Mouse (Mus musculus): ENCODE measurements around the gene Wee1. TPM values are rescaled to one million over a fixed set of nuclear protein-coding genes. Genes with fewer than 3 reads are reported as not detected.
"Not testable (repeated sequence)": the region's sequence is repeated elsewhere in the genome, so short reads cannot be mapped to it uniquely, and the experiment has no call there.

Gene Wee1
- total RNA-seq, 1 experiment from 2014 or later = 53.8 TPM

DNA sequence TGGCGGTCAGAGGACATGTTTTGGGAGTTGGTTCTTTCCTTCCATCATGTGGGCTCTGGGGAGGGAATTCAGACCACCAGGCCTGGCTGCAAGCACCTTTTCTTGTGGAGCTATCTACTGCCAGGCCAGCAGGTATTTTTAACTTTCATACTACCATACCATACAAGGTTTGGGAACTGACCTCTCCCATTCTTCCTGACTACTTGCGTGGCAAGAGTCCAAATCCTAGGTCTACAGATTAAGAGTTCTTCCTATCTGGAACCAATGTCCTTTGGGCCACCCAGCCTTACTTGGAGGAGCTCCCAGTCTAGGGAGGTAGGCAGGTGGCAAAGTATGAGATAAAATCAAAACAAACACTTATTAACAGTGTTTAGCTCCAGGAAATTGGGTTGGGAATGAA, 3.4 kb upstream of the Wee1 start:
- ATAC-seq (replicated peaks in 1 of 2; ENCODE audit: insufficient read depth in 1 of 2, low FRiP score in 2 of 2, low TSS enrichment in 1 of 2, low read depth in 1 of 2, poor library complexity in 2 of 2, severe bottlenecking in 2 of 2) = no peak

DNA sequence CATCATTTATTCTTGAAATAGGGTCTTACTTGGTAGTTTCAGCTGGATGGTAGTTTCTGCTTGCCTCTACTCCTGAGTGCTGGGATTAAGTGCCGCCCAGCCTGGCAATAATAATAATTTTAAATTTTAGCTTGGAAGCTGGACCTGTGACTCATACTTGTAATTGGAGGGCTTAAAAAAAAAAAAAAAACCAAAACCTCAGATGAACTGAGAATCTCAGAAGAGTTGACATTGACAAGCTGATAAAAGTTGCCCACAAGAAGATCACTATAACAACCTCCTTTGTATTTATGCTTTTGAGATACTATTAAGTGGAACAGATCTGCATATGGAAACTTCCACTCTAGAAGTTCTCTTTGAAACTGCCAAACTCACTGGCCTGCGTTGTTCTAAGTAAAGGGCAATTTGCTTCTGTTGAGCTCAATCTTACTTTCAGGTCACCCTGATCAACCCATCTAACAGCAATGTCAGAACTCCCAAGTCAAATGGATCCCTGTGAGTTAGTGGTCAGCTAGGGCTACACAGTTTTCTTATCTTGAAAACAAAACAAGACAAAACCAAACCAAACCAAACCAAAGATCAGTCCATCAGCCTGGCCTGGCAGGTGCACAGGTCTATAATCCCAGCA, 1.6 kb upstream of the Wee1 start:
- ATAC-seq (replicated peaks in 1 of 2; ENCODE audit: insufficient read depth in 1 of 2, low FRiP score in 2 of 2, low TSS enrichment in 1 of 2, low read depth in 1 of 2, poor library complexity in 2 of 2, severe bottlenecking in 2 of 2) = no peak

DNA sequence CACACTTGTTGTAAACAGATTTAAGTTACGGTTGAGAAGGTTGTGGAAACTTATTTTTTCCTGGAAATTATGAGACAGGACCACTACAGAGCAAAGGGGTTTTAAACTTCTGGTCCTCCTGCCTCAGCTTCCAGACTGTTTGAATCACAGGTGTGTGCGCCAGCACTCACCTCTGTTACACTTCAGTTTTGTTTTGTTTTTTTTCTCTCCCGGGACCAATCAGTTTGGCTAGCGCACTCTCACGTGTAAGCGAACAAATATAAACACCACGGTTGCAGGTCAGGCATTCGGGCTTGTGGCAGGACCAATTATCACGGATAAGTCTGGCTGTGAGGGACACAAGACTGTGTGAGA, 707 bp upstream of the Wee1 start:
- peak in 1 of 2 experiments; percentile 2; a peak in 1 of 4 replicates for ATAC-seq (replicated peaks in 1 of 2; ENCODE audit: insufficient read depth in 1 of 2, low FRiP score in 2 of 2, low TSS enrichment in 1 of 2, low read depth in 1 of 2, poor library complexity in 2 of 2, severe bottlenecking in 2 of 2)

DNA sequence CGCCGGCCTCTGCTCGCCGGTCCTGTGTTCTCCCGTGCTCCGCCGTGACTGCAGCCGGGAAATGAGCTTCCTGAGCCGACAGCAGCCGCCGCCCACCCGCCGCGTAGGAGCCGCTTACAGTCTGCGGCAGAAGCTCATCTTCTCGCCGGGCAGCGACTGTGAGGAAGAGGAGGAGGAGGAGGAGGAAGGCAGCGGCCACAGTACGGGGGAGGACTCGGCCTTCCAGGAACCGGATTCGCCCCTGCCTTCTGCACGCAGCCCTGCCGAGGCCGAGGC, 381 bp downstream of the Wee1 start:
- 0 out of 4 replicates have a peak, but pooled peaks of 1 of the 2 experiments have one; percentile 3 for ATAC-seq (replicated peaks in 1 of 2; ENCODE audit: insufficient read depth in 1 of 2, low FRiP score in 2 of 2, low TSS enrichment in 1 of 2, low read depth in 1 of 2, poor library complexity in 2 of 2, severe bottlenecking in 2 of 2)

DNA sequence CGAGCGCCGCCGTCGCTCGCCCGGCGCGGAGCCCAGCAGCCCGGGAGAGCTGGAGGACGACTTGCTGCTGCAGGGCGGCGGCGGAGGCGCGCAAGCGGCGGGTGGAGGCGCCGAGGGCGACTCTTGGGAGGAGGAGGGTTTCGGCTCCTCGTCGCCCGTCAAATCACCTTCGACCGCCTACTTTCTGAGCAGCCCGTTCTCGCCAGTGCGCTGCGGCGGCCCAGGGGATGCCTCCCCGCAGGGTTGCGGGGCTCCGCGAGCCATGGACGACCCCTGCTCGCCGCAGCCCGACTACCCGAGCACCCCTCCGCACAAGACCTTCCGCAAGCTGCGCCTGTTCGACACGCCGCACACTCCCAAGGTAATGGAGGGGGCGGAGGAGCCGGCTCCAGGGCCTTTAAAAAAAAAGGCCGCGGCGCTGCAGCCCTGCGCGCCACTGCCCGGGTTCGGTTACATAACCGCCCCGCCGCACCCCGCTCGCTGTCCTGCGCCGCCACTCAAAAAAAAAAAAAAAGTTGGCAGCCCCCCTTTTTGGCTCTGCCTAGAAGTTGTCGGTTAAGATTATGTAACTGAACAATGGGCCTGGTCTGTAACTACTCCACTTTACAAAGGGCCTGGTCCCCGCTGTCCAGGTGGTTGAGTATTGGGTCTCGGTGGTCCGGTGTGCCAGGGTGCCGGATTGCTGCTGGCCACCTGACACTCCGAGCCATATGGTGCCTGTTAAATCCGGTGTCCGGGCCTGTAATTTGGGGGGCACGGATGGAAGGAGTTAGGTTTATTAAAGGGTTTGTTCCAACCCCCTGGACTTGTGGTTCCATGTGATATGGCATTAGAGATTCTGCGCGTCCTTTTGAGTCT, 948 bp downstream of the Wee1 start:
- ATAC-seq (replicated peaks in 1 of 2; ENCODE audit: insufficient read depth in 1 of 2, low FRiP score in 2 of 2, low TSS enrichment in 1 of 2, low read depth in 1 of 2, poor library complexity in 2 of 2, severe bottlenecking in 2 of 2) = peak; percentile 4 to 15; a peak in 3 of 4 replicates

DNA sequence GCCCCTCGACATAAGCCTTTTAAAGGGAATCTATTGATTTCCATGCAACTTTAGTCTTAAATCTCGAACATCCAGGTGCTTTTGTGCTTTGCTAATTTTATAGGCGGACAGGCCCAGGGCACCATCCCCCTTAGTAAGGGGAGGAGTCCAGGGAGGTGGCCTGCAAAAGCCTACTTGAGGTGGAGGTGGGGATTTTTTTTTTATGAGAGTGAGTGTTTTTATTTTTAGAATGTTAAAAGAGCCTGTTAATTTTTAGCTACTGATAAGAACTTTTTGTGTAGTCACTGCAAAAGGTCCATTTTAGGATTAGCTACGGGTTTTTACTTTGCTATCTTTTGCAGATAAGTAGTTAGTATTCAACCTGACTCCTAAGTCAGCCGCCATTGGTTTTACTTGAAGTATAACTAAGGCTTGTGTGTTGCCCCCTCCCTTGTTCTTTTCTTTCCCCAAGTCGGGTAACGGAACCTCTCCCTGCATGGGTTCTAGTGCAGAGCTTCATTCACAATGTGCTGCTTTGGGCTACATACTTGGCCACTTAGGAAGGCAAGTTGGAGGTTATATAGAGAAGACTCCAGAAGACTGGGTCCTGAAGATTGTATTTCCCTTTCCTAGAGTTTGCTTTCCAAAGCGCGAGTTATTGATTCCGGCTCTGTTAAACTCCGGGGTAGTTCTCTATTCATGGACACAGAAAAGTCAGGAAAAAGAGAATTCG, 2.2 kb downstream of the Wee1 start:
- peak in 1 of 2 experiments; percentile 37; a peak in 1 of 4 replicates for ATAC-seq (replicated peaks in 1 of 2; ENCODE audit: insufficient read depth in 1 of 2, low FRiP score in 2 of 2, low TSS enrichment in 1 of 2, low read depth in 1 of 2, poor library complexity in 2 of 2, severe bottlenecking in 2 of 2)

DNA sequence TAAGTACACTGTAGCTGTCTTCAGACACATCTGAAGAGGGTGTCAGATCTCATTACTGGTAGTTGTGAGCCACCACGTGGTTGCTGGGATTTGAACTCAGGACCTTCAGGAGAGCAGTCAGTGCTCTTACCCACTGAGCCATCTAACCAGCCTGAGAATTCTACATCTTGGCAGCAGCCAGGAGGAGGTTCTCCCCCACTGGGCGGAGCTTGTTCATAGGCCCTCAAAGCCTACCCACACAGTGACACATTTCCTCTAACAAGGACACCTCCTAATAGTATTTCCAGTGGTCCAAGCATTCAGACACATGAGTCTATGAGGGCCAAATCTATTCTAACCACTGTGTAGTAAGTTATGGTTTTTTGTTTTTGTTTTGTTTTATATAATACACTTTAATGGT, 6.7 kb downstream of the Wee1 start:
- ATAC-seq (replicated peaks in 1 of 2; ENCODE audit: insufficient read depth in 1 of 2, low FRiP score in 2 of 2, low TSS enrichment in 1 of 2, low read depth in 1 of 2, poor library complexity in 2 of 2, severe bottlenecking in 2 of 2) = no peak

DNA sequence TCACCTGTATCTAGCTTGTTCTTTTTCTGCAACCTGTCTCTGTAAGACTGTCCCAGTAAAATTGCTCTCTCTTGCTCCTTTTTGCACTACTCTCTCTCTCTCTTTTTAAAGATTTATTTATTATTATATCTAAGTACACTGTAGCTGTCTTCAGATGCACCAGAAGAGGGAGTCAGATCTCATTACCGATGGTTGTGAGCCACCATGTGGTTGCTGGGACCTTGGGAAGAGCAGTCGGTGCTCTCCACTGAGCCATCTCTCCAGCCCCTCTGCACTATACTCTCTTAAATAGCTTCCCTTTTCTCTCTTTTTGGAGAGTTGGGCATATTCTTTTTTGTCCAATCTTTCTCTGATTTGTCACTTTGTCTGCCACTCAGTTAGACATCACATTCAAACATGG, 10.4 kb downstream of the Wee1 start:
- ATAC-seq (replicated peaks in 1 of 2; ENCODE audit: insufficient read depth in 1 of 2, low FRiP score in 2 of 2, low TSS enrichment in 1 of 2, low read depth in 1 of 2, poor library complexity in 2 of 2, severe bottlenecking in 2 of 2) = not testable (repeated sequence)

DNA sequence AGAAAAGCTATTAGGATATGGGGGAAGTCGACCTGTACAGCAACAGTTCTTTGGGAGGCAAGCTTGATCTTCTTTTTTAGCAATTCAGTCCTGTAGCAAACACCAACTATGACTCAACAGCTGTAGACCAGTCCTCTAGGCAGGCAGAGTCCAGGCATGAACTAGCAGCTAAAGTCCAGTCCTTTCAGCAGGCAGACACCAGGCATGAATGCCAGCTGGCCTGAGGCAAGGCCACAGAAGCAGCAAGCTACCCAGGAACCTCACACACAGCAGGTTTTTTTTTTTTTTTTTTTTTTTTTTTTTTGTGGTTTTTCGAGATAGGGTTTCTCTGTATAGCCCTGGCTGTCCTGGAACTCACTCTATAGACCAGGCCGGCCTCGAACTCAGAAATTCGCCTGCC, 12.1 kb downstream of the Wee1 start:
- no peak for ATAC-seq (replicated peaks in 1 of 2; ENCODE audit: insufficient read depth in 1 of 2, low FRiP score in 2 of 2, low TSS enrichment in 1 of 2, low read depth in 1 of 2, poor library complexity in 2 of 2, severe bottlenecking in 2 of 2)

DNA sequence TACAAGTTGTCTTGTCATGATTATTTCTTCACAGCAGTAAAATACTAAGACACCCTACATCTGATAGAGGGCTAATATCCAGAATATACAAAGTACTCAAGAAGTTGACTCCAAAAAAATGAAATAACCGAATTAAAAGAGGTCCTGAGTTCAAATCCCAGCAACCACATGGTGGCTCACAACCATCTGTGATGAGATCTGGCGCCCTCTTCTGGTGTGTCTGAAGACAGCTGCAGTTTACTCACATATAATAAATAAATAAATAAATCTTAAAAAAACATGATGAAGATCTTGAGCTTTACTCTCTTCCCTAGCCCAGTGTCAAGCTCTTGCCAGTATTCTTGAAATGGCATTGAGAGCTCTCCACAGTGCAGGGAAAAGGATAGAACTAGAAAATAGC, 16.7 kb downstream of the Wee1 start:
- ATAC-seq (replicated peaks in 1 of 2; ENCODE audit: insufficient read depth in 1 of 2, low FRiP score in 2 of 2, low TSS enrichment in 1 of 2, low read depth in 1 of 2, poor library complexity in 2 of 2, severe bottlenecking in 2 of 2) = no peak

DNA sequence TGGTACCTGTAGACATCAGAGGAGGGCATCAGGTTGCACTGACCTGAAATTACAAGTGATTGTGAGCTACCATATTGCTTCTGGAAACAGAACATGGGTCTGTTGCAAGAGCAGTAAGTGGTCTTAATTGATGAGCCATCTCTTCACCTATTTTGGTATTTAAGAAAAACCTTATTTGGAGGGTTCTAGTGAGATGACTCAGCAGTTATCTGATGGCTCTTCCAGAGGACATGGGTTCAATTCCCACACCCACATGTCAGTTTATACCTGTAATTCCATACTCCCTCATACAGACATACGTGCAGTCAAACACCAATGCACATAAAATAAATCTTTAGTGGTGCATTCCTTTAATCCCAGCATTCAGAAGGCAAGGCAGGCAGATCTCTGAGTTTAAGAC, 22.0 kb downstream of the Wee1 start:
- ATAC-seq (replicated peaks in 1 of 2; ENCODE audit: insufficient read depth in 1 of 2, low FRiP score in 2 of 2, low TSS enrichment in 1 of 2, low read depth in 1 of 2, poor library complexity in 2 of 2, severe bottlenecking in 2 of 2) = no peak

DNA sequence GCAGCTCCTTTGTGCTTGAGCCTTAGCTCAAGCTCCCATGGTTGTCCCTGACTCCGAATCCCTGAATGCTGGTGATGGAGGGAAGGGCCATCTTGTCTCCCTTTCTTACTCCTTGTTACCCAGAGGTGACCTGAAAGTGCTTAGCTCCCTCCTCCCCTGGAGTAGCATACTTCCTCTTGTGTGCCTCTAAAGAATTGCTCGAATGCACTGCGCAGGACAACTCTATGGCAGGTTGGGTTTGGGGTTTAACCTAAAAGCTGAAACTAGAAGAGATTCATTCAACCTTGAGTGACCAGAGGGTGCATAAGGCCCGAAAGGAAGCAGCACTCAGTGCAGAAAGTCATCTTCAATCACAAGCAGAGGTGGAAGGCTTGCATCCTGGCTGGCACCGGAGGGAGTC, 31.0 kb downstream of the Wee1 start:
- ATAC-seq (replicated peaks in 1 of 2; ENCODE audit: insufficient read depth in 1 of 2, low FRiP score in 2 of 2, low TSS enrichment in 1 of 2, low read depth in 1 of 2, poor library complexity in 2 of 2, severe bottlenecking in 2 of 2) = no peak; a peak in 1 of 4 replicates

DNA sequence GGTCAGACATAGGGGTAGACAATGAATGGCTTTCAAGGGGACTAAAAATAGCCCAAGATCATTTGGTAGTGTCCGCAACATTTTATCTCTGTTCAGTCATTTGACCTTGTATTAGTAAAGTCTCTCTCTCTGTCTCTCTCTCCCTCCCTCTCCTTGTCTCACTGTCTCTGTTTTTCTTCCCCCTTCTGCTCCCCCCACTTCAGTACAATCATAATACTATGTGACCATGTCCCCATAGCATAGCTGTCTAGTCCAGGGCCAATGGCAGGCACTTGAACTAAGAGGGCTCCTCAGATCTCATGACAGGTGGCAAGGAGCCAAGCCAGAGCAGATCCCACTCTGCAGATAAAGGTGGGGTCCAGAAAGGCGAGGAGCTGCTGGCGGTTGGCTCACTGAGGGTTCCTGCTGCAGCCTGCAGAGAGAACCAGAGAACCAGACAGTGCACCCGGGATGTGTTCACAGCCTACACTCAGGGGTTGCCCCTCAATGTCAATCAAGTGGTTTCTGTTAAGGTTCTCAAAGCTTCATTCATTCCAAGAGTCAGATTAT, 34.9 kb downstream of the Wee1 start:
- ATAC-seq (replicated peaks in 1 of 2; ENCODE audit: insufficient read depth in 1 of 2, low FRiP score in 2 of 2, low TSS enrichment in 1 of 2, low read depth in 1 of 2, poor library complexity in 2 of 2, severe bottlenecking in 2 of 2) = peak; percentile 53 to 56

DNA sequence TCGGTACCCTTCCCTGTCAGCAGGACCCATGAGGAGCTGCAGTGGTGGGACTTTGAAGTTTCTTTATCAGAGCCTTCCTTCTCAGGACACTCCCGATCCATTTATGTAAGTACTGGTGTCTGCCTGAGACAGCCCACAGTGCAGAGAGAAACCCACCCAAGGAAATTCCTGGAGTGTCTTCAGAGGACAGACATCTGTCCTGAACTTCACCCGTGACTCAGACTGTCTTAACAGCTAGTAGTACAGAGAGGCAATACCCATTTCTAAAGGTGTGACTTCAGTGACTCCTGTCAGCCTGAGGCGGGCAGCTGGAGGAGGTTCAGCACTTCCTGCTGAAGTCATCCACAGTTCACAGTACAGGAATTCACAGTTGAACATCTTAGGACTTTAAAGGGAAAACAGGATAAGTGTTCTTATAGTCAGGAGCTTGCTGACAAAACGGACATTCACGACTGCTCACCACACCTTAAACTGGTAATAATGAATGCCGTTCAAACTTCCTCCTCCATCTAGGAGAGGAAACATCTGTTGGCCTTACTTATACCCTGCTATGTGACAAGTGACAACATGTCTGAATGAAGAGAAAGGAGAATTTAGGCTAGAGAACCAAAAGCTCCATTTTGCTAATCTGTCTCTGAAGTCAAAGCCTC, 35.5 kb downstream of the Wee1 start:
- ATAC-seq (replicated peaks in 1 of 2; ENCODE audit: insufficient read depth in 1 of 2, low FRiP score in 2 of 2, low TSS enrichment in 1 of 2, low read depth in 1 of 2, poor library complexity in 2 of 2, severe bottlenecking in 2 of 2) = peak; percentile 63 to 71

DNA sequence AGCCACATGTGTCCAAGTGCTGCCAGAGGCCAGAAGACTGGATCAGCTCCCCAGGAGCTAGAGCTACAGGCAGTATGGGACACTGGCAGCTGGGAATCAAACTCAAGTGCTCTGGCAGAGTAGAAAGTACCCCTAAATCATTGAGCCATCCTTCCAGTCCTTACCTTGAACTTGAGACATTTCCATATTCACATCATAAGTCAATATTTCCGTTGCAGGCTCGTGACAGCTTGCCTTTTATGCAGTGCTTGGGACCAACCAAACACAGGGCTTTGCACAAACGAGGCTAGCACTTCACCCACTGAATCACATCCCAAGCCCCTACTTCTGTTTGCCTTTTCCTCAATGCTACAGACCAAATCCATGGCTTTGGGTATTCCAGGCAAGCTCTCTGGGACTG, 36.2 kb downstream of the Wee1 start:
- ATAC-seq (replicated peaks in 1 of 2; ENCODE audit: insufficient read depth in 1 of 2, low FRiP score in 2 of 2, low TSS enrichment in 1 of 2, low read depth in 1 of 2, poor library complexity in 2 of 2, severe bottlenecking in 2 of 2) = no peak

DNA sequence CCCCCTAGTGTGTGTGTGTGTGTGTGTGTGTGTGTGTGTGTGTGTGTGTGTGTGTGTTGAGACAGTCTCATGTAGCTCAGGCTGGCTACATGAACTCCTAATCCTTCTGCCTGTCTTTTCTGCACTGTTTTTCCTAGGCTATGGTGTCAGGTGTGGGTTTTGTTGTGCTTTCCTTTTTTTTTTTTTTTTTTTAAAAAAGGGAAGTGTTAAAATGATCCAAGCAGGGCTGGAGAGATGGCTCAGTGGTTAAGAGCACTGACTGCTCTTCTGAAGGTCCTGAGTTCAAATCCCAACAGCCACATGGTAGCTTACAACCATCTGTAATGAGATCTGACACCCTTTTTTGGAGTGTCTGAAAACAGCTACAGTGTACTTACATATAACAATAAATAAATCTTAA, 38.3 kb downstream of the Wee1 start:
- ATAC-seq (replicated peaks in 1 of 2; ENCODE audit: insufficient read depth in 1 of 2, low FRiP score in 2 of 2, low TSS enrichment in 1 of 2, low read depth in 1 of 2, poor library complexity in 2 of 2, severe bottlenecking in 2 of 2) = not testable (repeated sequence)

DNA sequence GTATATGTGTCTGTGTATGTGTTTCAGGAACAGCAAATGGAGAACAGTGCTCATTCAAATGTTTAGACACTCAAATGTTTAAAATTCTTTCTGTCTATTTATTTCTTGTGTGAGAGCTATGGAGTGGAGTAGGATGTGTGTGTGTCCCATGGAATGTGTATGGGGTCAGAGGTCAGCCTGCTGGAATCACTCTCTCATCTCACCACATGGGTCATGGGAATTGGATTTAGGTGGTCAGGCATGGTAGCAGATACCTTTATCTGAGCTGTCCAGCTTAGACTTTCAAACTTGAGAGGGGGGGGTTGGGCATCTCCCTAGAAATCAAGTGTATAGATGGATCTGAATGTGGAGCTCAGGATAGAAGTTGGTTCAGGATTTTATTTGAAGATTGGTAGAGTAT, 38.8 kb downstream of the Wee1 start:
- ATAC-seq (replicated peaks in 1 of 2; ENCODE audit: insufficient read depth in 1 of 2, low FRiP score in 2 of 2, low TSS enrichment in 1 of 2, low read depth in 1 of 2, poor library complexity in 2 of 2, severe bottlenecking in 2 of 2) = no peak

DNA sequence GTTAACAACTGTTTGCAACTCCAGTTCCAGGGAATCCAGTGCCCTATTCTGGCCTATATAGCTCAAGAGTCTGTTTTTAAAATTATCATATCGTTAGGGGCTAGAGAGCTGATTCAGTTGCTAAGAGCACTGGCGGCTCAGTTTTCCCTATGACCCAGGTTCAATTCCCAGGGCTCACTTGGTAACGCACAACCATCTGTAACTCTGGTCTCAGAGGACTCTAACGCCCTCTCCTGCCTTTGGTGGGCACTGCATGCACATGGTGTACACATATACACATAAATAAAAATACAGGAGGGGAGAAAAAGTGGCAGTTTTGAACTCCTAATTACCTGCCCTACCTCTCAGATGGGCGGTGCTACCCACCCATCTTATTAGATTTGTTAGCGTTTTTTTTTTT, 41.2 kb downstream of the Wee1 start:
- ATAC-seq (replicated peaks in 1 of 2; ENCODE audit: insufficient read depth in 1 of 2, low FRiP score in 2 of 2, low TSS enrichment in 1 of 2, low read depth in 1 of 2, poor library complexity in 2 of 2, severe bottlenecking in 2 of 2) = no peak
